Mouse (Mus musculus) bone marrow, adult 2 months (tissue): ENCODE results near the gene Medag.

Experiments used
- CTCF ChIP-seq: fragments of 200-500 bp; IDR thresholded peaks from 2 replicates; pipeline ENCODE4 v1.5.1; 2011; ENCODE audit warnings: low read length, control low read depth; ENCODE audit not compliant: control insufficient read depth, insufficient read depth
- POLR2A ChIP-seq: fragments of 200-500 bp; IDR thresholded peaks from 2 replicates; pipeline ENCODE4 v1.6.1; 2011; ENCODE audit warnings: low read depth, mild to moderate bottlenecking, control low read depth, low read length, borderline replicate concordance; ENCODE audit not compliant: control insufficient read depth

DNA sequence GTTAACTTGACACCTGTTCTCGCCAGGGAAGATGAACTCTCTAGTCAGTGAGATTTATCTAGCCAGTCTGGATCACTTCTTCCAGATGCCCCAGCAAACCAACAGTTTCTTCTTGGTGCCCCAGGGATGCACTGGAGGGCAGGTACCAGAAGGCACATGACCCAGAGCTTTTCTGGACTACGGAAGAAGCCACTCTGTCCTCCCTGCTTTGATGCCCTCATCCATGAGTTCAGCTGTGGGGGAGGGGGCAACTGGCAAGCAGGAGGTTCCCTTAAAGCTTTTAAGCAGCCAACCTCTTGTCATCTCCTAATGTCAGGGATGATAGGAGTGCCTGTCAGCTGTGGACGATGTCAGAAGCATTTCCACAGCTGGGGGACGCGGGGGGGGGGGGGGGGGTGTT is 53.8 kb downstream of the Medag start:
- TF ChIP-seq CTCF (no peak), POLR2A (no peak)
